Mouse (Mus musculus): ENCODE measurements around the gene Pcnx.

GRCm38 (mm10) chr12:81852977-81853376, 6.8 kb upstream of the Pcnx start:
- TF ChIP-seq CTCF (IDR thresholded peaks at IDR 0.05; ENCODE audit: extremely low read depth, insufficient read depth, low read length) (no peak), POLR2A (IDR thresholded peaks at IDR 0.05; ENCODE audit: extremely low read depth, insufficient read depth, low read length) (no peak)
